Mouse (Mus musculus): ENCODE results near the gene Zmynd8.

Gene Zmynd8

DNA sequence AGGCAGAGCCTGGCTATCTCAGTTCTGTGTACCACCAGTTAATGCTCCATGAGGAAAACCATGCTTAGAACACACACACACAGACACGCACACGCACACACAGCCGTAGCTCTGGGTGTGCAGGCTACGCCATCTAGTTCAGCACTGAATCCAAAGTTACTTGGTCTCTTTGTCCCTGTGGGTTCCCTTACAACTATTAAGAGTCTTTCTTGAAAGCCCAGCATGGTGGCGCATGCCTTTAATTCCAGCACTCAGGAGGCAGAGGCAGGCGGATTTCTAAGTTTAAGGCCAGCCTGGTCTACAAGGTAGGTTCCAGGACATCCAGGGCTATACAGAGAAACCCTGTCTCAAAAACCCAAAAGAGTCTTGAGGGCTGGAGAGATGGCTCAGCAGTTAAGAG is 38.4 kb downstream of the Zmynd8 start:
- DNase-seq (ENCODE audit: low spot score in 2 of 2), result no peak

- no peak for DNase-seq (ENCODE audit: low spot score in 2 of 2)
Observed at GRCm38 (mm10) chr2:165858453-165859384, 40.1 kb downstream of the Zmynd8 start.

GRCm38 (mm10) chr2:165857841-165858426 is 40.9 kb downstream of the Zmynd8 start:
- peak in 1 of 2 experiments; percentile 43 for DNase-seq (ENCODE audit: low spot score in 2 of 2)

GRCm38 (mm10) chr2:165857395-165857831 is 41.4 kb downstream of the Zmynd8 start:
- no peak for DNase-seq (ENCODE audit: low spot score in 2 of 2)

GRCm38 (mm10) chr2:165856611-165857200 is 42.1 kb downstream of the Zmynd8 start:
- DNase-seq (ENCODE audit: low spot score in 2 of 2), result no peak

- no peak for DNase-seq (ENCODE audit: low spot score in 2 of 2)
Observed at GRCm38 (mm10) chr2:165855641-165856301, 43.0 kb downstream of the Zmynd8 start.

GRCm38 (mm10) chr2:165854207-165854968 is 44.4 kb downstream of the Zmynd8 start:
- DNase-seq (ENCODE audit: low spot score in 2 of 2), result no peak

DNA sequence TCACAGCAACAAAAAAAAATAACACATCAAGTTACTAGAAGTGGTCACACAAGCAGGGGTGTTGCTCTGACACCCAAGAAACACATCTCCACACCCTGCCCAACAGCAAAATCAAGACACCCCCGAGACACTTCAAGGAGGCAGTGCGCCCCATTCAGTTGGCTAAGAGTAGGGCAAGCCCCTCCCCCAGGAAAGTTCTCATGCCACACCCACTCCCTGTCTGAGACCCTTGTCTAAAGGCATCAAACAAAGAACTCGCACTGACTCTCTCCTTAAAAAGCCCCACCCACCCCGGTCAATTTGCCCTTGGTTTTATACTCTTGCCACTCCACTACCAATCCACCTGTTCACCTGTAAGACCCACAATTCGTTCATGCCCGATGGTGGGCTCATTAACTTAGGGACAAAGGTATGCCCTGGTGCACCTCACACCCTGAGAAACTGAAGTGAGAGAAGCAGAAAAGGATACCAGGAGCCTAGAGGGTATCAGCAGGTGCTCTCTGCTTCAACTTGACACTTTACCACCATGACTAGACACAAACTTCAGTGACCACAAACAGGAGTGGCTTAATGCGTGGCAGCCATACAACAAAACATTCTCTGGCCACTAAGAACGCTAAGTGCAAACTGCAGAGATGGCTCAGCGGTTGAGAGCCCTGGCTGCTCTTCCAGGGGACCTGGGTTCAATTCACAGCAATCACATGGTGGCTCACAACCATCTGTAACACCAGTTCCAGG is 45.8 kb downstream of the Zmynd8 start:
- no peak for DNase-seq (ENCODE audit: low spot score in 2 of 2)

- DNase-seq (ENCODE audit: low spot score in 2 of 2), result no peak
Observed at GRCm38 (mm10) chr2:165852453-165852852, 46.4 kb downstream of the Zmynd8 start.

GRCm38 (mm10) chr2:165851811-165852415 is 46.9 kb downstream of the Zmynd8 start:
- no peak for DNase-seq (ENCODE audit: low spot score in 2 of 2)

GRCm38 (mm10) chr2:165850826-165851225 is 48.0 kb downstream of the Zmynd8 start:
- DNase-seq (ENCODE audit: low spot score in 2 of 2), result no peak

DNA sequence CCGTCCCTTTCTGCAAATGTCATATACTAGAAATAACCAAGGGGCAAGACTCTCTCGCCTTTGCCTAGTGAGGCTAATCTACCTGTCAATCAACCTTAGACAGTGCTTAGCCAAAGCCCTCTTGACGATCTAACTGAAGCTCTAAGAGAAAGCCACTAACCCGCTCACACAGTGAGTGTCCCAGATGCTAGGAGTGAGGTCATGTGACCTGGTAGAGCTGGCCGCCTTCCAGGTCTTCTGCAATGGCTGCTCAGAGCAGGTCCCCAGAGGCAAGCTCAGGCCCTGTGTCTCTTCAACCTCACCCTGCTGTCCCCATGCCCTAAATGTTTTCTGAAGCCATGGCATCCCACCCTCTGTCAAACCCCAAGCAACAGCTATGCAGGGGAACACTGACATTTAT is 49.7 kb downstream of the Zmynd8 start:
- peak in 1 of 2 experiments; percentile 71 for DNase-seq (ENCODE audit: low spot score in 2 of 2)

DNA sequence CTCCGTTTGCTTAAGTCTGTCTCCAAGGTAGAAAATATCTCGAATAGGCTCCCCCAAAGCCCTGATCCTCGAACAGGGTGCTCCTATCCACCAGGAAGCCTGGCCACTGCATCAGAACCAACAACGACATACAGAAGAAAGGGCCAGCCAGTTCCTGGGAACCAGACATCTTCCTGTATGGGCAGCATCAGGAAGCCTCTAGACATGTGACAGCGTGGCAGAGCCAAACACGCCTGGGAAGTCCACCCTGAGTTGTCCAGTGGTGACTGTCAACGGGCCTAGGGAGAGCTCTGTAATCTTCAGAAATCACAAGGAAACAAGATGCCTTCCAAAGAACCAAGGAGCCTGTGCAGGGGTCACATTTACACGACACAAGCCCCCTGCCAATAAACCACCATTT is 52.0 kb downstream of the Zmynd8 start:
- no peak for DNase-seq (ENCODE audit: low spot score in 2 of 2)

- DNase-seq (ENCODE audit: low spot score in 2 of 2), result no peak
Observed at GRCm38 (mm10) chr2:165845490-165845889, 53.3 kb downstream of the Zmynd8 start.

DNA sequence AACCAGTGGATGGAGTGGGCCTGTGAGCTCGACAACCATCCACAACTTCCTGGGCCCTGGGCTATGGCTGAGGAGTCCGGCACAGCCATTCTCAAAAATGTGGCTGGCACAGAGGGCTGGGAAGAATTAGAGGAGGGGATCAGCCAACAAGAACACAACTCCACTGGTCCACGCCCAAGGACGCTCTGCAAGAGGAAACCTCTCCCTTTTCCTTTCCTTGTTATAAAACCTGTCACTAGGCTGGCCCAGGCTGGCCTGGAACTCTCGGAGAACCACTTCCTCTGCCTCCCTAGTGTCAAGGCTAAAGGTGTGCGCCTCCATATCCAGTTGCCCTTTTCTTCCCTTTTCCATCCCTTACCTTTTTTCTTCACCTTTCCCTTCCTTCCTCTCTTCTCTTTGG is 55.5 kb downstream of the Zmynd8 start:
- no peak for DNase-seq (ENCODE audit: low spot score in 2 of 2)

GRCm38 (mm10) chr2:165842241-165842640 is 56.6 kb downstream of the Zmynd8 start:
- DNase-seq (ENCODE audit: low spot score in 2 of 2), result no peak

DNA sequence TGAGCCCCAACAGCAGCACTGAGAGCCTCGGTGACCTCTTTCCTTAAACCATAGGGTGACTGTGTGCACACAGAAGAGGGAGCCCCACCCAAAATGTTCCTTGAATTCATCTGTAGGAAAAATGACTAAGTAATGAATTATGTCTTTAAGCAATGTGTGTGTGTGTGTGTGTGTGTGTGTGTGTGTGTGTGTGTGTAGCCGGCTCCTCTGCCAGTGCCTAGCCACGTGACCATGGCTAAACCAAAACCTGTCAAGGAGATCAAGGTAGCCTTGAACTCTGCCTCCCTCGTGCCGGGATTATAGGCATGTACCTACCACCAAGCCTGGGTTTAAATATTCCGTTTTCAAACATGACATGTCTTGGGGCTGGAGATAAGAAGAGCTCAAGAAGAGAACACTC is 57.0 kb downstream of the Zmynd8 start:
- no peak for DNase-seq (ENCODE audit: low spot score in 2 of 2)

- no peak for DNase-seq (ENCODE audit: low spot score in 2 of 2)
Observed at GRCm38 (mm10) chr2:165840852-165841251, 58.0 kb downstream of the Zmynd8 start.

DNA sequence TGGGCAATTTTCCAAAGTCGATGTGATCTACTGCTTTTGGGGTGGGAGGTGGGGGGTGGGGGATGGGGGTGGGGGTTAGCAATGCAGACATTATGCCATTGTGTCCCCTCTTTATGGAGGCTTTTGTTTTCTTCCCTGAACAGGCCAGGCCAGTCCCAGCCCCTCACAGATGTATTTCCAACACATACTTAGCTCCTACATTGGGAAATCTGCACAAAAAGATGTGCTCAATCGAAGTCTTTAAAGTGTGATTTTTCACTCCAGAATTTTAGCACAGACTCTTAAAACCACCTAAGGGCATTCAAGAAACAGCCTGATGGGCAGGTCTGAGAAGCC is 59.5 kb downstream of the Zmynd8 start:
- DNase-seq (ENCODE audit: low spot score in 2 of 2), result no peak

DNA sequence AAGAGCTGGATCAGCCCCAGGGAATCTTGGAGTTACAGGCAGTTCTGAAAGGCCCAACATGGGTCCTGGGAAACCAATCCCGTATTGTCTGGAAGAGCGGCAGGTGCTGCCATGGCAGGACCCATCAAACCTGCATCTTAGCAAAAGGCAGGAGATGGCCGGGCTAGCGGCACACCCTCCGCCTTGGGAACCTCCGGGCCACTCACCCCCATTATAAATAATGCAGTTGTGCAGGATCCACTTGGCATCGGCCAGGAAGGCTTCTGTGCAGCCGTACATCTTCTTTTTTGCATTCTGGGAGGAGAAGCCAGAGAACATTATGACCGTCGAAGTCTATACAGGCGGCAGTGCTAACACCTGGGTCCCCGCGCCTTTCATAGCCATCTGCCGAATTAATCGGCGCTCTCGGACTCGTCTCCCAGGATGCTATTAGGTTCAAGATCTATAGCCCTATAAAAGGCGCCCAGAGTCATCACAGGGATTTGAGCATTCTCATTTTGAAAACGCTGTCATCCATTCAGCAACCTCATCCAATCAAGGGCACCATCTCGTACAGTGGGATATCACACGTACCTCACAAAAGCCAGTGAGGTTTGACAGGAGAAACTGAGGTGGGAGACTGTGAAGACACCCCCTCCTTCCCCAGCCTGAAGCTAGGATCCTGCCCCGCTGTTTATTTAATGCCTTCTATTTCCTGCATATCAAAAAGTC is 60.1 kb downstream of the Zmynd8 start:
- no peak for DNase-seq (ENCODE audit: low spot score in 2 of 2)

Measured in cerebellum, postnatal 4 days (tissue).